Mouse (Mus musculus): Measurements from ENCODE around the gene Sytl2.

DNA sequence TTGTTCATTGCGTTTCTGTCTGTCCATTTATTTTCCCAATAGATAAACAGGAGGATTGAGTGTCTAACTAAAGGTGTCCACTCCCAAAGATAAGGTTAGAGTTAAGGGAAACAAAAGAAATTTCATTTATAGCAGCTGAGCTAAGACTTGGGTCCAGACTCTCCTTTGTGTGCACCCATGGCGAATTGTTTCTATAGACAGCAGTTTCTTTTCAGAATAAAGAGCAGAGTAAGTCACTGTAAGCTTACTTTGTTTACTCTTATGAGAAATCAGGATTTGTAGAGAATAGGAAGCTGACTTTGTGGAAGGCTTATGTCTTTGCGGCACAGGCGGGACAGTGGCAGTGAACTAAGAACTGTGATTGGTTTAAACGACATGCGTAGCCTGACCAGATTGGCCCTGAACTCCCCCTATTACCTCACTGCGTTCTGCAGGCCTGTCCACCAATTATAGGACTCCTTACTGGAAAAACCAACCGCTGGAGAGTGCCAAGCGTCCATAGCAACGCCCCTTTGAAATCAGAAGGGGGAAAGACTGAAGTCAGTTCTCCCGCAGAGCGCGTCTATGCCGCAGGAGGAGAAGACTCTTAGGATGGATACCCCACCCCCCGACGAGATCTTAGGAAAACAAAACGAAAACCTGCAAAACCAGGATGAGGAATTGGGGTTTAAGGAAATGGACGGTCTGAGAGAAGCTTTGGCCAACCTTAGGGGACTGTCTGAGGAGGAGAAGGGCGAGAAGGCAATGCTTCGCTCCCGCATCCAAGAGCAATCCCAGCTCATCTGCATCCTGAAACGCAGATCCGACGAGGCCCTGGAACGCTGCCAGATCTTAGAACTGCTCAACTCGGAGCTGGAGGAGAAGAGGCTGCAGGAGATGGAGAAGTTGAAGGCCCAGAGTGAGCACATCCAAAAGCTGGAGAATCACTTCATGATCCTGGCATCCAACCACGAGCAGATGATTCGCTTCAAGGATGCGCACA lies 124.3 kb downstream of the Sytl2 start, which contains the start of gene Ccdc89:
- TF ChIP-seq GATA1 (IDR thresholded peaks at IDR 0.05; ENCODE audit: low read length): no peak
- no peak for TF ChIP-seq TAL1 (IDR thresholded peaks at IDR 0.05; ENCODE audit: low read length)
